Mouse (Mus musculus): ENCODE data around the gene Rabl6.

- TF ChIP-seq CTCF (IDR thresholded peaks at IDR 0.05; ENCODE audit: control insufficient read depth, insufficient read depth, insufficient replicate concordance, low read depth, low read length) (no peak), POLR2A (IDR thresholded peaks at IDR 0.05; ENCODE audit: control insufficient read depth, low read depth, low read length) (no peak)
These were observed 49.5 kb downstream of the Rabl6 start for GRCm38 (mm10) chr2:25558774-25559173.
